ENCODE assay signal across 19 mouse cellular contexts in genomic region chrX:159689785-159690416, GRCm38 (mm10).
DNase-seq lines count a peak whose midpoint lies in the region; ATAC-seq and TF ChIP-seq lines count a peak whose summit lies in the region.
"Had no signal": no experiment of that assay in that cellular context is flagged by ENCODE, and none has a peak within 500 bp of the region (broad histone marks: within the 10 kb centered on the region; RNA-seq: fewer than 3 reads in every experiment).

No protein-coding gene starts in this region.

- no peak for TF ChIP-seq RAD21 in MEL (IDR thresholded peaks at IDR 0.05; ENCODE audit: low read depth, low read length)

- H3K27ac ChIP-seq in layer of hippocampus, adult 2 months, result peak overlapping the region; percentile 43; the same call in 1 of the 2 replicates
- H3K27ac ChIP-seq in MEL (ENCODE audit: control insufficient read depth, low read depth, low read length), result peak overlapping the region; percentile 47
- H3K27ac ChIP-seq: embryonic facial prominence, embryonic 15.5 days; hindbrain, embryonic 14.5 days; limb, embryonic 12.5 days; lung, embryonic 15.5 days; stomach, embryonic 15.5 days had no signal

- TF ChIP-seq EP300 in MEL (IDR thresholded peaks at IDR 0.05; ENCODE audit: low read depth in 1 of 2, low read length in 2 of 2), result peak; percentile 95

- H3K9me3 ChIP-seq in MEL (replicated peaks; ENCODE audit: insufficient read depth, low read length), result no peaks in the 10 kb centered on the region
- H3K9me3 ChIP-seq: embryonic facial prominence, embryonic 15.5 days; limb, embryonic 12.5 days; lung, embryonic 15.5 days; stomach, embryonic 15.5 days had no signal

- ATAC-seq in inflammation-experienced regulatory T-cells, adult 6 months, result peak; percentile 40
- ATAC-seq: forebrain, postnatal 0 days had no signal

- no peak for TF ChIP-seq POLR2A in MEL (IDR thresholded peaks at IDR 0.05; ENCODE audit: control insufficient read depth in 1 of 2, insufficient read depth in 1 of 2, low read depth in 1 of 2, low read length in 2 of 2, poor library complexity in 1 of 2)

- peaks cover 0 to 19% of the 10 kb centered on the region in 2 experiments; a peak in 2 of 4 replicates for H3K36me3 ChIP-seq in MEL (ENCODE audit: control insufficient read depth in 1 of 2, insufficient read depth in 2 of 2, low read length in 2 of 2)
- H3K36me3 ChIP-seq: embryonic facial prominence, embryonic 15.5 days; limb, embryonic 12.5 days; lung, embryonic 15.5 days; stomach, embryonic 15.5 days had no signal

- TF ChIP-seq CTCF in layer of hippocampus, adult 2 months (conservative IDR thresholded peaks at IDR 0.05), result no peak
- TF ChIP-seq CTCF in MEL (IDR thresholded peaks at IDR 0.05 in 2 of 3, conservative IDR thresholded peaks at IDR 0.05 in 1 of 3; ENCODE audit: control insufficient read depth in 1 of 3, insufficient read depth in 1 of 3, low read depth in 2 of 3, low read length in 3 of 3, poor library complexity in 1 of 3, severe bottlenecking in 1 of 3), result no peak

- peak; percentile 11 to 17 for DNase-seq in layer of hippocampus, adult 2 months (ENCODE audit: low spot score in 2 of 2)
- no peak for DNase-seq in layer of hippocampus, postnatal 10 days (ENCODE audit: low spot score in 2 of 2)
- DNase-seq in 416B (ENCODE audit: low read depth) (peak; percentile 18), MEL (ENCODE audit: low read depth, low spot score) (peak; percentile 71)
- no peak for DNase-seq in adrenal gland, adult 2 months
- no peak for DNase-seq in testis, postnatal 14 days (ENCODE audit: low spot score)
- DNase-seq in right cerebral cortex, postnatal 14 days, result no peak
- DNase-seq: cerebellum, adult 11 months; forebrain, postnatal 0 days; gastrocnemius, postnatal 14 days; heart, postnatal 10 days; kidney, adult 18-20 months; kidney, postnatal 25 days had no signal

- peaks cover 18 to 26% of the 10 kb centered on the region in 2 experiments for H3K4me1 ChIP-seq in MEL (ENCODE audit: control insufficient read depth in 1 of 2, insufficient read depth in 2 of 2, low read length in 2 of 2)
- H3K4me1 ChIP-seq: embryonic facial prominence, embryonic 15.5 days; limb, embryonic 12.5 days; lung, embryonic 15.5 days; stomach, embryonic 15.5 days had no signal

- H3K9ac ChIP-seq in MEL (ENCODE audit: control insufficient read depth, low read depth, low read length, poor library complexity, severe bottlenecking), result no peak overlapping the region
- H3K9ac ChIP-seq: embryonic facial prominence, embryonic 15.5 days; forebrain, postnatal 0 days; hindbrain, embryonic 14.5 days; limb, embryonic 12.5 days; lung, embryonic 15.5 days; stomach, embryonic 15.5 days had no signal

- no peak overlapping the region for H3K4me3 ChIP-seq in layer of hippocampus, adult 2 months
- peak overlapping the region; percentile 0 to 20; a peak in 2 of 4 replicates for H3K4me3 ChIP-seq in MEL (ENCODE audit: control insufficient read depth in 1 of 2, insufficient read depth in 1 of 2, low read depth in 2 of 2, low read length in 2 of 2)
- H3K4me3 ChIP-seq: embryonic facial prominence, embryonic 15.5 days; limb, embryonic 12.5 days; lung, embryonic 15.5 days; stomach, embryonic 15.5 days had no signal

- no peaks in the 10 kb centered on the region for H3K27me3 ChIP-seq in MEL (ENCODE audit: control insufficient read depth in 1 of 2, insufficient read depth in 2 of 2, low read length in 2 of 2)
- H3K27me3 ChIP-seq: embryonic facial prominence, embryonic 15.5 days; lung, embryonic 15.5 days; stomach, embryonic 15.5 days had no signal

- no peaks in the 10 kb centered on the region for H3K79me2 ChIP-seq in MEL (ENCODE audit: control insufficient read depth, insufficient read depth, low read length, poor library complexity)

TF ChIP-seq in MEL, 35 proteins besides CTCF, POLR2A, EP300 and RAD21:
- no peak for TF ChIP-seq TBP (IDR thresholded peaks at IDR 0.05; ENCODE audit: low read depth, low read length)
- no peak for TF ChIP-seq POLR2AphosphoS2 (IDR thresholded peaks at IDR 0.05; ENCODE audit: low read length)
- TF ChIP-seq USF1 (IDR thresholded peaks at IDR 0.05; ENCODE audit: low read depth, low read length), result no peak; the same call in 1 of the 2 replicates
- no peak for TF ChIP-seq MAX (IDR thresholded peaks at IDR 0.05; ENCODE audit: low read length)
- TF ChIP-seq ZKSCAN1 (IDR thresholded peaks at IDR 0.05; ENCODE audit: low read depth, low read length), result peak; percentile 58; the same call in 1 of the 2 replicates
- TF ChIP-seq ELF1 (IDR thresholded peaks at IDR 0.05; ENCODE audit: low read depth, low read length), result no peak
- peak; percentile 53 for TF ChIP-seq ZNF384 (IDR thresholded peaks at IDR 0.05; ENCODE audit: low read depth, low read length)
- TF ChIP-seq GATA1 (IDR thresholded peaks at IDR 0.05; ENCODE audit: low read depth, low read length), result peak; percentile 95
- peak; percentile 57; the same call in 1 of the 2 replicates for TF ChIP-seq BHLHE40 (IDR thresholded peaks at IDR 0.05; ENCODE audit: borderline replicate concordance, low read depth, low read length)
- TF ChIP-seq UBTF (IDR thresholded peaks at IDR 0.05; ENCODE audit: borderline replicate concordance, insufficient read depth, low read depth, low read length), result no peak
- peak; percentile 73 for TF ChIP-seq TAL1 (IDR thresholded peaks at IDR 0.05; ENCODE audit: low read length)
- TF ChIP-seq E2F4 (IDR thresholded peaks at IDR 0.05; ENCODE audit: borderline replicate concordance, low read depth, low read length), result no peak
- TF ChIP-seq NELFE (IDR thresholded peaks at IDR 0.05; ENCODE audit: low read depth, low read length), result no peak
- no peak for TF ChIP-seq USF2 (IDR thresholded peaks at IDR 0.05; ENCODE audit: borderline replicate concordance in 1 of 2, insufficient read depth in 1 of 2, low read depth in 1 of 2, low read length in 2 of 2)
- no peak for TF ChIP-seq JUND (IDR thresholded peaks at IDR 0.05; ENCODE audit: low read depth, low read length)
- TF ChIP-seq ZMIZ1 (IDR thresholded peaks at IDR 0.05; ENCODE audit: low read depth, low read length), result no peak
- TF ChIP-seq RCOR1 (IDR thresholded peaks at IDR 0.05; ENCODE audit: low read depth, low read length), result peak; percentile 83
- 0 out of 2 replicates have a peak, but pooled peaks have one; percentile 18 for TF ChIP-seq ZC3H11A (IDR thresholded peaks at IDR 0.05; ENCODE audit: low read depth, low read length)
- peak; percentile 78 for TF ChIP-seq MYB (IDR thresholded peaks at IDR 0.05; ENCODE audit: low read depth, low read length)
- TF ChIP-seq HCFC1 (IDR thresholded peaks at IDR 0.05; ENCODE audit: low read depth, low read length), result no peak
- no peak for TF ChIP-seq MAZ (IDR thresholded peaks at IDR 0.05; ENCODE audit: low read depth, low read length)
- peak; percentile 81 for TF ChIP-seq SIN3A (IDR thresholded peaks at IDR 0.05; ENCODE audit: low read length)
- TF ChIP-seq MXI1 (IDR thresholded peaks at IDR 0.05; ENCODE audit: low read depth, low read length), result no peak
- peak; percentile 97 for TF ChIP-seq TCF12 (IDR thresholded peaks at IDR 0.05; ENCODE audit: low read depth, low read length)
- no peak for TF ChIP-seq MEF2A (IDR thresholded peaks at IDR 0.05; ENCODE audit: extremely low read depth, insufficient replicate concordance, low read depth, low read length, poor library complexity, severe bottlenecking)
- no peak for TF ChIP-seq POLR2AphosphoS5 (IDR thresholded peaks at IDR 0.05; ENCODE audit: borderline replicate concordance, low read depth, low read length)
- peak; percentile 98 for TF ChIP-seq ETS1 (IDR thresholded peaks at IDR 0.05; ENCODE audit: low read depth, low read length)
- TF ChIP-seq MYC (IDR thresholded peaks at IDR 0.05; ENCODE audit: low read depth, low read length), result 0 out of 2 replicates have a peak, but pooled peaks have one; percentile 46
- no peak; the same call in 1 of the 2 replicates for TF ChIP-seq CHD2 (IDR thresholded peaks at IDR 0.05; ENCODE audit: low read length)
- peak; percentile 39; the same call in 1 of the 2 replicates for TF ChIP-seq KAT2A (conservative IDR thresholded peaks at IDR 0.05; ENCODE audit: low read depth, low read length)
- no peak for TF ChIP-seq NRF1 (IDR thresholded peaks at IDR 0.05; ENCODE audit: insufficient read depth, low read depth, low read length, poor library complexity, severe bottlenecking)
- TF ChIP-seq SMC3 (IDR thresholded peaks at IDR 0.05; ENCODE audit: low read depth, low read length), result 0 out of 2 replicates have a peak, but pooled peaks have one; percentile 9
- no peak for TF ChIP-seq CHD1 (IDR thresholded peaks at IDR 0.05; ENCODE audit: low read depth, low read length)
- no peak for TF ChIP-seq MAFK (IDR thresholded peaks at IDR 0.05; ENCODE audit: borderline replicate concordance, low read depth, low read length)
- no peak for TF ChIP-seq GABPA (IDR thresholded peaks at IDR 0.05; ENCODE audit: low read depth, low read length)

Comparison
In these comparisons a context has a peak if more than half of its experiments do, and no peak if none do; other contexts are left out.
1. DNase-seq: peak in layer of hippocampus, adult 2 months (2 of 2), 416B (single experiment) and MEL (single experiment); none in layer of hippocampus, postnatal 10 days (0 of 2), adrenal gland, adult 2 months (single experiment), testis, postnatal 14 days (single experiment) and right cerebral cortex, postnatal 14 days (single experiment).